Mouse (Mus musculus) limb, embryonic 14.5 days (tissue): ENCODE measurements around the gene Vps4a. TPM values are rescaled to one million over a fixed set of nuclear protein-coding genes. Genes with fewer than 3 reads are reported as not detected.
"Not testable (repeated sequence)": the region's sequence is repeated elsewhere in the genome, so short reads cannot be mapped to it uniquely, and the experiment has no call there.

ENCODE experiments used
- ATAC-seq: fragments of 200-750 bp; cut with Nextera tagmentation; 2 replicates; pipeline ENCODE4 v1.8.0; 2017; ENCODE audit warnings: low read depth, moderate number of reproducible peaks, moderate TSS enrichment; ENCODE audit not compliant: low FRiP score
- DNase-seq: peaks from one replicate; pipeline ENCODE4 v3.0.0-alpha.2; 2015; ENCODE audit warnings: low spot score
- H3K27ac ChIP-seq: fragments of 300-500 bp; sonication (generic); replicated peaks from 2 replicates; pipeline ENCODE4 v1.5.1; 2014; ENCODE audit warnings: low read depth, mild to moderate bottlenecking, low read length, moderate library complexity, mixed read lengths
- H3K27me3 ChIP-seq: fragments of 300-500 bp; sonication (generic); 2 replicates; pipeline ENCODE4 v1.6.1; 2014; ENCODE audit warnings: low read length, mixed read lengths; ENCODE audit not compliant: control insufficient read depth, insufficient read depth
- H3K36me3 ChIP-seq: fragments of 300-500 bp; sonication (generic); 2 replicates; pipeline ENCODE4 v1.6.1; 2014; ENCODE audit warnings: mild to moderate bottlenecking, low read length, moderate library complexity, mixed read lengths; ENCODE audit not compliant: control insufficient read depth, insufficient read depth
- H3K4me1 ChIP-seq: fragments of 300-500 bp; sonication (generic); 2 replicates; pipeline ENCODE4 v1.6.1; 2014; ENCODE audit warnings: antibody characterized with exemption, low read length, mixed read lengths; ENCODE audit not compliant: control insufficient read depth, insufficient read depth
- H3K4me2 ChIP-seq: fragments of 300-500 bp; sonication (generic); replicated peaks from 2 replicates; pipeline ENCODE4 v1.6.1; 2014; ENCODE audit warnings: low read depth, mild to moderate bottlenecking, low read length, moderate library complexity; ENCODE audit not compliant: severe bottlenecking
- H3K4me3 ChIP-seq: fragments of 300-500 bp; sonication (generic); replicated peaks from 2 replicates; pipeline ENCODE4 v1.5.1; 2014; ENCODE audit warnings: low read length
- H3K9ac ChIP-seq: fragments of 300-500 bp; sonication (generic); 2 replicates; pipeline ENCODE4 v1.6.1; 2014; ENCODE audit warnings: mild to moderate bottlenecking, low read depth, low read length, moderate library complexity; ENCODE audit not compliant: severe bottlenecking
- H3K9me3 ChIP-seq: fragments of 300-500 bp; sonication (generic); 2 replicates; pipeline ENCODE4 v1.6.1; 2016; ENCODE audit warnings: low read length; ENCODE audit not compliant: control insufficient read depth
- POLR2A ChIP-seq: fragments of 200-500 bp; IDR thresholded peaks from 2 replicates; pipeline ENCODE4 v1.8.0; 2012; ENCODE audit warnings: inconsistent platforms, mild to moderate bottlenecking, moderate library complexity, borderline replicate concordance; ENCODE audit not compliant: insufficient read depth, insufficient read length; ENCODE audit errors: extremely low read depth
- WGBS: fragments of 180-500 bp; shearing (Covaris S2); extraction: QIAGEN DNeasy Blood & Tissue Kit; methylation state at CpG from one replicate; pipeline ENCODE4 v1.1.7; 2014; 5-methylcytosine and 5-hydroxymethylcytosine counted together
- polyA plus RNA-seq, 2 experiments: library from polyadenylated mRNA; depleted of rRNA in 1 of 2; stranded (reverse) in 1 of 2; unstranded in 1 of 2; fragments of >200 nt; fragmentation: Nextera tagmentation in 1 of 2; extraction: Ambion mirVana in 1 of 2; gene quantifications; 2 replicates each; pipeline versions ENCODE4 v1.2.1 to v1.2.3; 2012 to 2014

Gene Vps4a
- polyA plus RNA-seq (2012; rRNA removed) (40.2 and 50.8 TPM in 2 replicates), polyA plus RNA-seq (2014; fragmentation: Nextera tagmentation; extraction: Ambion mirVana) (75.8 and 82.3 TPM in 2 replicates)

- peaks cover 7% of the 10 kb centered on the region for H3K4me1 ChIP-seq
- H3K4me3 ChIP-seq = peak within 1 kb of the TSS; percentile 99
- H3K27me3 ChIP-seq = no peaks in the 10 kb centered on the region
- peak within 1 kb of the TSS; percentile 61 for H3K27ac ChIP-seq
- peak within 1 kb of the TSS; percentile 71 for H3K4me2 ChIP-seq
- WGBS = 9% methylated on average over 31 of the region's 66 CpGs
- H3K36me3 ChIP-seq = peaks cover 4% of the 10 kb centered on the region; the same call in 1 of the 2 replicates
- DNase-seq (peak; percentile 91), ATAC-seq (peak; percentile 96)
- no peaks in the 10 kb centered on the region for H3K9me3 ChIP-seq
- H3K9ac ChIP-seq = peak within 1 kb of the TSS; percentile 92
- TF ChIP-seq POLR2A = peak; percentile 58; the same call in 1 of the 2 replicates
Observed at GRCm38 (mm10) chr8:107030650-107031576, at the start of gene Vps4a. TSS of gene Vps4a (plus strand) at chr8:107031222.

GRCm38 (mm10) chr8:106985404-106985821 is 45.6 kb upstream of the Vps4a start:
- peak; percentile 43 for DNase-seq
- Histone ChIP-seq H3K4me3 (no peak overlapping the region), H3K4me2 (no peak overlapping the region), H3K9ac (no peak overlapping the region), H3K9me3 (no peaks in the 10 kb centered on the region), H3K27me3 (no peaks in the 10 kb centered on the region), H3K27ac (0 out of 2 replicates have a peak overlapping the region, but pooled peaks have one; percentile 33), H3K4me1 (0 out of 2 replicates have a peak, but pooled peaks cover 4% of the 10 kb centered on the region), H3K36me3 (peaks cover 18% of the 10 kb centered on the region)
- TF ChIP-seq POLR2A = no peak
- WGBS = 72% methylated on average over 9 of the region's 9 CpGs
- no peak for ATAC-seq

GRCm38 (mm10) chr8:106985951-106986350 is 45.1 kb upstream of the Vps4a start:
- H3K27me3 ChIP-seq = no peaks in the 10 kb centered on the region
- no peak overlapping the region for H3K27ac ChIP-seq
- H3K4me3 ChIP-seq = no peak overlapping the region
- DNase-seq (peak; percentile 29), ATAC-seq (no peak)
- H3K4me2 ChIP-seq = no peak overlapping the region
- 0 out of 2 replicates have a peak, but pooled peaks cover 4% of the 10 kb centered on the region for H3K4me1 ChIP-seq
- no peak for TF ChIP-seq POLR2A
- H3K36me3 ChIP-seq = peaks cover 21% of the 10 kb centered on the region
- H3K9me3 ChIP-seq = no peaks in the 10 kb centered on the region
- H3K9ac ChIP-seq = no peak overlapping the region

GRCm38 (mm10) chr8:106987557-106987956 is 43.5 kb upstream of the Vps4a start:
- Histone ChIP-seq H3K4me3 (no peak overlapping the region), H3K36me3 (peaks cover 24% of the 10 kb centered on the region), H3K9me3 (no peaks in the 10 kb centered on the region), H3K4me1 (0 out of 2 replicates have a peak, but pooled peaks cover 4% of the 10 kb centered on the region), H3K27me3 (no peaks in the 10 kb centered on the region), H3K4me2 (no peak overlapping the region), H3K9ac (no peak overlapping the region), H3K27ac (no peak overlapping the region)
- DNase-seq (no peak), ATAC-seq (no peak)
- no peak for TF ChIP-seq POLR2A

GRCm38 (mm10) chr8:106991393-106991792 is 39.6 kb upstream of the Vps4a start:
- H3K4me2 ChIP-seq = no peak overlapping the region
- no peaks in the 10 kb centered on the region for H3K9me3 ChIP-seq
- WGBS = 95% methylated on average over 7 of the region's 7 CpGs
- DNase-seq = no peak
- TF ChIP-seq POLR2A = no peak
- no peaks in the 10 kb centered on the region for H3K4me1 ChIP-seq
- no peak overlapping the region for H3K9ac ChIP-seq
- peaks cover 33% of the 10 kb centered on the region for H3K36me3 ChIP-seq
- no peak overlapping the region for H3K4me3 ChIP-seq
- H3K27me3 ChIP-seq = no peaks in the 10 kb centered on the region
- no peak overlapping the region for H3K27ac ChIP-seq
- no peak for ATAC-seq

- H3K9me3 ChIP-seq, H3K4me3 ChIP-seq, ATAC-seq, H3K27ac ChIP-seq, H3K9ac ChIP-seq, H3K4me1 ChIP-seq, H3K4me2 ChIP-seq, H3K27me3 ChIP-seq, DNase-seq: not testable (repeated sequence)
- H3K36me3 ChIP-seq = peaks cover 34% of the 10 kb centered on the region
- WGBS = 90% methylated on average over 4 of the region's 4 CpGs
Observed at GRCm38 (mm10) chr8:106996339-106996738, 34.7 kb upstream of the Vps4a start.
